ENCODE assay signal across 25 mouse cellular contexts in the genomic region with DNA sequence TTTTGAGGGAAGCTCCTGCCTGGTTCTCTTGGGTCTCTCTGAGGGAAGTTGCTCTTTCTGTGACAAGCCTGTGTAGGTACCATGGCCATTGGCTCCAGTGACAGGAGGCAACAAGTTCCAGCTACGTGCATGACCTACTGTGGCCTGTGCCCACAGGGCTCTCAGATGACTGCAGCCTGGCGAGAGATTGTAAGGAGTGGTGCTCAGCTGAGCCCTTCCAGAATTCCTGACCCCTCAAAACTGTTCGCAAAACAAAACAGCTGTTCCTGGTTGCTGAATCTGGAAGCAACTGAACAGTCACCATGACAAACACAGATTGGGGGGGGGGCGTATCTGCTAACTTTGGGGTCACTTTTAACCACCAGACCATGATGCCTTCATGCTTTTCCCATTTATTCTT.
A peak's percentile ranks its signal among the peaks of the same experiment; 100 is the strongest.
DNase-seq lines count a peak whose midpoint lies in the region; ATAC-seq and TF ChIP-seq lines count a peak whose summit lies in the region.
"Had no signal": no experiment of that assay in that cellular context is flagged by ENCODE, and none has a peak within 500 bp of the region (broad histone marks: within the 10 kb centered on the region; RNA-seq: fewer than 3 reads in every experiment).

No protein-coding gene starts in this region.

- WGBS in lung, postnatal 0 days, result 66% methylated on average over 4 of the region's 4 CpGs
- WGBS in midbrain, embryonic 11.5 days, result 89% methylated on average over 4 of the region's 4 CpGs
- WGBS in midbrain, embryonic 16.5 days, result 92% methylated on average over 4 of the region's 4 CpGs

- H3K4me2 ChIP-seq in lung, postnatal 0 days (replicated peaks; ENCODE audit: low read depth, low read length), result no peak overlapping the region
- no peak overlapping the region for H3K4me2 ChIP-seq in midbrain, embryonic 11.5 days
- no peak overlapping the region for H3K4me2 ChIP-seq in midbrain, embryonic 16.5 days (ENCODE audit: low read length)
- H3K4me2 ChIP-seq: embryonic facial prominence, embryonic 12.5 days; forebrain, embryonic 13.5 days had no signal

- H3K4me1 ChIP-seq in lung, postnatal 0 days (ENCODE audit: insufficient read depth, low read depth, low read length), result no peaks in the 10 kb centered on the region
- no peaks in the 10 kb centered on the region for H3K4me1 ChIP-seq in midbrain, embryonic 11.5 days (ENCODE audit: control insufficient read depth, insufficient read depth, low read length)
- no peaks in the 10 kb centered on the region for H3K4me1 ChIP-seq in midbrain, embryonic 16.5 days (ENCODE audit: control insufficient read depth, insufficient read depth, low read length)

- peak overlapping the region; percentile 46; the same call in 1 of the 2 replicates for H3K27ac ChIP-seq in gastrocnemius, adult 2 months
- no peak overlapping the region for H3K27ac ChIP-seq in lung, postnatal 0 days (ENCODE audit: low read length)
- H3K27ac ChIP-seq in midbrain, embryonic 11.5 days (ENCODE audit: low read depth, low read length), result no peak overlapping the region
- no peak overlapping the region for H3K27ac ChIP-seq in midbrain, embryonic 16.5 days (ENCODE audit: low read length)
- H3K27ac ChIP-seq: embryonic facial prominence, embryonic 10.5 days; embryonic facial prominence, embryonic 12.5 days; forebrain, embryonic 13.5 days had no signal

- DNase-seq in gastrocnemius, adult 2 months, result peak; percentile 52
- DNase-seq in gastrocnemius, postnatal 14 days, result no peak
- DNase-seq in lung, postnatal 14 days, result peak; percentile 9
- no peak for DNase-seq in lung, postnatal 0 days (ENCODE audit: low spot score)
- peak; percentile 41 for DNase-seq in midbrain, embryonic 11.5 days (ENCODE audit: low spot score, missing footprints)
- DNase-seq in skeletal muscle tissue, adult 2 months (ENCODE audit: low read depth, low spot score), result peak; percentile 22
- DNase-seq in neural tube, embryonic 10.5 days (ENCODE audit: extremely low spot score, low spot score), result no peak
- DNase-seq: adrenal gland, adult 8-10 months; adrenal gland, postnatal 14 days; adrenal gland, postnatal 36 days; B cell, adult 2 months; cerebellum, adult 11-12 months; cerebellum, adult 2 months; cerebellum, adult 9-10 months; cerebellum, postnatal 10 days; cerebellum, postnatal 25 days had no signal

- H3K9me3 ChIP-seq in lung, postnatal 0 days (ENCODE audit: low read length), result no peaks in the 10 kb centered on the region
- no peaks in the 10 kb centered on the region for H3K9me3 ChIP-seq in midbrain, embryonic 11.5 days (ENCODE audit: control insufficient read depth, low read length)
- H3K9me3 ChIP-seq in midbrain, embryonic 16.5 days (replicated peaks; ENCODE audit: control insufficient read depth, low read length, poor library complexity, severe bottlenecking), result no peaks in the 10 kb centered on the region
- H3K9me3 ChIP-seq: embryonic facial prominence, embryonic 10.5 days; embryonic facial prominence, embryonic 12.5 days; forebrain, embryonic 13.5 days; G1E had no signal

- H3K9ac ChIP-seq in lung, postnatal 0 days (replicated peaks; ENCODE audit: low read depth), result no peak overlapping the region
- no peak overlapping the region for H3K9ac ChIP-seq in midbrain, embryonic 11.5 days (ENCODE audit: low read length)
- no peak overlapping the region for H3K9ac ChIP-seq in midbrain, embryonic 16.5 days (ENCODE audit: low read depth, low read length)
- H3K9ac ChIP-seq: embryonic facial prominence, embryonic 12.5 days; forebrain, embryonic 13.5 days had no signal

- ATAC-seq in lung, postnatal 0 days, result no peak
- ATAC-seq in midbrain, embryonic 11.5 days (ENCODE audit: low FRiP score), result no peak
- ATAC-seq in midbrain, embryonic 16.5 days, result no peak
- ATAC-seq: activated CD4-positive, CD25-positive, alpha-beta regulatory T cell, adult 4 months; CD4-positive, CD25-positive, alpha-beta regulatory T cell, adult 4 months; forebrain, embryonic 13.5 days; Patski had no signal

- TF ChIP-seq CTCF in gastrocnemius, adult 2 months (IDR thresholded peaks at IDR 0.05), result no peak
- no peak for TF ChIP-seq CTCF in lung, postnatal 0 days (IDR thresholded peaks at IDR 0.05)

- no peak overlapping the region for H3K4me3 ChIP-seq in gastrocnemius, adult 2 months
- H3K4me3 ChIP-seq in lung, postnatal 0 days (ENCODE audit: low read depth, low read length), result no peak overlapping the region
- no peak overlapping the region for H3K4me3 ChIP-seq in midbrain, embryonic 11.5 days (ENCODE audit: low read depth, low read length)
- H3K4me3 ChIP-seq in midbrain, embryonic 16.5 days (ENCODE audit: low read depth, low read length), result no peak overlapping the region
- H3K4me3 ChIP-seq: embryonic facial prominence, embryonic 10.5 days; embryonic facial prominence, embryonic 12.5 days; forebrain, embryonic 13.5 days had no signal

- no peak for TF ChIP-seq EP300 in lung, postnatal 0 days (IDR thresholded peaks at IDR 0.05)

- H3K36me3 ChIP-seq in lung, postnatal 0 days (ENCODE audit: insufficient read depth, low read length), result peaks cover 17% of the 10 kb centered on the region; the same call in 1 of the 2 replicates
- no peaks in the 10 kb centered on the region for H3K36me3 ChIP-seq in midbrain, embryonic 11.5 days (ENCODE audit: control insufficient read depth, insufficient read depth, low read length)
- no peaks in the 10 kb centered on the region for H3K36me3 ChIP-seq in midbrain, embryonic 16.5 days (ENCODE audit: control insufficient read depth, insufficient read depth, low read length)
- H3K36me3 ChIP-seq: embryonic facial prominence, embryonic 10.5 days; embryonic facial prominence, embryonic 12.5 days; G1E had no signal

- intact Hi-C loops in gastrocnemius, adult 2 months (cut with DNase I), result no loop called here
- intact Hi-C loops in gastrocnemius, postnatal 14 days (cut with DNase I; ENCODE audit: low total_unique reads), result no loop called here

- H3K27me3 ChIP-seq in lung, postnatal 0 days (replicated peaks; ENCODE audit: insufficient read depth, low read length), result no peaks in the 10 kb centered on the region
- no peaks in the 10 kb centered on the region for H3K27me3 ChIP-seq in midbrain, embryonic 11.5 days (ENCODE audit: control insufficient read depth, insufficient read depth, low read length)
- H3K27me3 ChIP-seq in midbrain, embryonic 16.5 days (ENCODE audit: control insufficient read depth, insufficient read depth, low read depth, low read length), result no peaks in the 10 kb centered on the region
- H3K27me3 ChIP-seq: CH12.LX; embryonic facial prominence, embryonic 12.5 days; forebrain, embryonic 13.5 days; Patski had no signal

Comparison
In these comparisons a context has a peak if more than half of its experiments do, and no peak if none do; other contexts are left out.
1. DNase-seq: peak in gastrocnemius, adult 2 months (single experiment), lung, postnatal 14 days (single experiment), midbrain, embryonic 11.5 days (single experiment) and skeletal muscle tissue, adult 2 months (single experiment); none in gastrocnemius, postnatal 14 days (single experiment), lung, postnatal 0 days (single experiment) and neural tube, embryonic 10.5 days (single experiment).